In genomic region chr16:4650161-4650560, GRCm38 (mm10) we compare ENCODE assay signal across 28 mouse cellular contexts. TPM values are rescaled to one million over a fixed set of nuclear protein-coding genes. Genes with fewer than 3 reads are reported as not detected.
DNase-seq lines count a peak whose midpoint lies in the region; ATAC-seq and TF ChIP-seq lines count a peak whose summit lies in the region.
"Had no signal": no experiment of that assay in that cellular context is flagged by ENCODE, and none has a peak within 500 bp of the region (broad histone marks: within the 10 kb centered on the region; RNA-seq: fewer than 3 reads in every experiment).

No protein-coding gene starts in this region.

- DNase-seq in heart, adult 2 months, result no peak
- DNase-seq in heart, adult 9 months (ENCODE audit: low spot score in 2 of 2), result no peak
- peak; percentile 7 for DNase-seq in embryonic facial prominence, embryonic 10.5 days (ENCODE audit: low spot score)
- no peak for DNase-seq in adrenal gland, adult (ENCODE audit: inconsistent age in 2 of 2, low spot score in 1 of 2)
- DNase-seq in T-cell, adult 2 months (ENCODE audit: low spot score), result no peak
- DNase-seq: adrenal gland, adult 8-10 months; cerebellum, postnatal 25 days; gastrocnemius, postnatal 10 days; kidney, postnatal 36 days; layer of hippocampus, postnatal 36 days; liver, postnatal 0 days; right cerebral cortex, adult 18-20 months; right cerebral cortex, postnatal 4 days; thymus, adult 2 months had no signal

- H3K4me3 ChIP-seq in heart, adult 2 months, result no peak overlapping the region
- no peak overlapping the region for H3K4me3 ChIP-seq in embryonic facial prominence, embryonic 10.5 days
- no peak overlapping the region for H3K4me3 ChIP-seq in embryonic fibroblast, embryonic 13.5 days (ENCODE audit: insufficient read depth, low read length)
- no peak overlapping the region for H3K4me3 ChIP-seq in limb, embryonic 15.5 days
- H3K4me3 ChIP-seq: erythroblast, embryonic 14.5 days; hindbrain, embryonic 15.5 days; intestine, embryonic 15.5 days; kidney, embryonic 15.5 days; neural tube, embryonic 15.5 days; stomach, embryonic 15.5 days had no signal

- no peaks in the 10 kb centered on the region for H3K36me3 ChIP-seq in heart, adult 2 months (ENCODE audit: control insufficient read depth, insufficient read depth, low read length)
- H3K36me3 ChIP-seq in embryonic facial prominence, embryonic 10.5 days (replicated peaks), result peaks cover 93% of the 10 kb centered on the region
- peaks cover 67% of the 10 kb centered on the region for H3K36me3 ChIP-seq in limb, embryonic 15.5 days
- H3K36me3 ChIP-seq: hindbrain, embryonic 15.5 days had no signal

- no peak overlapping the region for H3K4me2 ChIP-seq in limb, embryonic 15.5 days
- H3K4me2 ChIP-seq: hindbrain, embryonic 15.5 days; intestine, embryonic 15.5 days; kidney, embryonic 15.5 days; liver, embryonic 11.5 days; neural tube, embryonic 15.5 days; stomach, embryonic 15.5 days had no signal

- no peak for ATAC-seq in limb, embryonic 15.5 days (ENCODE audit: insufficient number of reproducible peaks, low FRiP score, low TSS enrichment, low read depth)
- ATAC-seq: CD4-positive, CD25-positive, alpha-beta regulatory T cell, adult 4 months; forebrain, embryonic 14.5 days; intestine, embryonic 15.5 days; liver, postnatal 0 days; lung, postnatal 0 days; Patski had no signal

- TF ChIP-seq POLR2A in heart, adult 2 months (IDR thresholded peaks at IDR 0.05; ENCODE audit: insufficient read depth, low read depth, low read length), result no peak
- TF ChIP-seq POLR2A in embryonic fibroblast, embryonic 13.5 days (IDR thresholded peaks at IDR 0.05; ENCODE audit: low read depth, low read length), result no peak

- WGBS in heart, adult 2 months, result 95% methylated on average over 3 of the region's 3 CpGs
- 90% methylated on average over 3 of the region's 3 CpGs for WGBS in embryonic facial prominence, embryonic 10.5 days
- WGBS in limb, embryonic 15.5 days, result 76% methylated on average over 3 of the region's 3 CpGs

- TF ChIP-seq CTCF in heart, adult 2 months (IDR thresholded peaks at IDR 0.05), result no peak
- TF ChIP-seq CTCF in embryonic fibroblast, embryonic 13.5 days (IDR thresholded peaks at IDR 0.05; ENCODE audit: borderline replicate concordance, insufficient read depth, low read length), result no peak

- peak overlapping the region; percentile 7; the same call in 1 of the 2 replicates for H3K27ac ChIP-seq in heart, adult 2 months
- peak overlapping the region; percentile 89 for H3K27ac ChIP-seq in embryonic facial prominence, embryonic 10.5 days (replicated peaks)
- peak overlapping the region; percentile 70 for H3K27ac ChIP-seq in embryonic fibroblast, embryonic 13.5 days (ENCODE audit: insufficient read depth, low read length)
- peak overlapping the region; percentile 91 for H3K27ac ChIP-seq in limb, embryonic 15.5 days
- H3K27ac ChIP-seq: hindbrain, embryonic 15.5 days; intestine, embryonic 15.5 days; macrophage; neural tube, embryonic 15.5 days; stomach, embryonic 15.5 days had no signal

- no peak overlapping the region for H3K9ac ChIP-seq in heart, adult 2 months (ENCODE audit: low read depth, low read length)
- H3K9ac ChIP-seq in limb, embryonic 15.5 days, result no peak overlapping the region
- H3K9ac ChIP-seq: hindbrain, embryonic 15.5 days; intestine, embryonic 15.5 days; kidney, embryonic 15.5 days; liver, postnatal 0 days; neural tube, embryonic 15.5 days; stomach, embryonic 15.5 days had no signal

- H3K9me3 ChIP-seq in embryonic facial prominence, embryonic 10.5 days, result no peaks in the 10 kb centered on the region
- H3K9me3 ChIP-seq in limb, embryonic 15.5 days, result no peaks in the 10 kb centered on the region
- H3K9me3 ChIP-seq: hindbrain, embryonic 15.5 days; intestine, embryonic 15.5 days; kidney, embryonic 15.5 days; neural tube, embryonic 15.5 days; stomach, embryonic 15.5 days had no signal

- H3K79me2 ChIP-seq in heart, adult 2 months (replicated peaks; ENCODE audit: control insufficient read depth, insufficient read depth, low read length), result peaks cover 3% of the 10 kb centered on the region

- no peaks in the 10 kb centered on the region for H3K27me3 ChIP-seq in heart, adult 2 months (ENCODE audit: control insufficient read depth, insufficient read depth, low read length)
- no peaks in the 10 kb centered on the region for H3K27me3 ChIP-seq in embryonic facial prominence, embryonic 10.5 days (replicated peaks; ENCODE audit: low read depth, poor library complexity, severe bottlenecking)
- no peaks in the 10 kb centered on the region for H3K27me3 ChIP-seq in limb, embryonic 15.5 days
- H3K27me3 ChIP-seq: hindbrain, embryonic 15.5 days; intestine, embryonic 15.5 days; kidney, embryonic 15.5 days; neural tube, embryonic 15.5 days; Patski; stomach, embryonic 15.5 days had no signal

- H3K4me1 ChIP-seq in heart, adult 2 months (ENCODE audit: control insufficient read depth, insufficient read depth, low read length), result peaks cover 13% of the 10 kb centered on the region
- peaks cover 100% of the 10 kb centered on the region for H3K4me1 ChIP-seq in embryonic facial prominence, embryonic 10.5 days
- H3K4me1 ChIP-seq in embryonic fibroblast, embryonic 13.5 days (ENCODE audit: control insufficient read depth, insufficient read depth, low read length), result peaks cover 45% of the 10 kb centered on the region
- peaks cover 99% of the 10 kb centered on the region for H3K4me1 ChIP-seq in limb, embryonic 15.5 days

- no peak for TF ChIP-seq EP300 in heart, adult 2 months (IDR thresholded peaks at IDR 0.05; ENCODE audit: insufficient read depth, low read depth, low read length)

- intact Hi-C loops in heart, adult 2 months (cut with DNase I), result no loop called here

RNA-seq across cellular contexts. Expression of gene Dnaja3, which starts 10.4 kb away (rescaled TPM):
- 100 to 1,000 TPM; 138 to 150 TPM for total RNA-seq in heart, adult 2 months (2021)
- polyA plus RNA-seq in heart, adult 2 months (2012; rRNA removed), result 80.8 and 104 TPM in 2 replicates
- polyA plus RNA-seq in embryonic facial prominence, embryonic 10.5 days (2016; fragmentation: Nextera tagmentation; extraction: Ambion mirVana), result 66.6 and 66.7 TPM in 2 replicates
- polyA plus RNA-seq in embryonic fibroblast, embryonic 13.5 days (2011; ENCODE audit: insufficient read length, low read depth, missing spikeins), result 39.7 and 47.6 TPM in 2 replicates
- polyA plus RNA-seq in limb, embryonic 15.5 days (2015; fragmentation: Nextera tagmentation; extraction: Ambion mirVana), result 60.5 and 65.1 TPM in 2 replicates

RNA-seq across cellular contexts. Expression of gene Vasn, which starts 10.4 kb away (rescaled TPM):
- 10 to 100 TPM in 1 of 2 experiments, 1 to 10 TPM in 1; 9.2 to 10.5 TPM for total RNA-seq in heart, adult 2 months (2021)
- polyA plus RNA-seq in heart, adult 2 months (2012; rRNA removed), result 23.9 and 24.2 TPM in 2 replicates
- polyA plus RNA-seq in embryonic facial prominence, embryonic 10.5 days (2016; fragmentation: Nextera tagmentation; extraction: Ambion mirVana), result 14.4 and 16.2 TPM in 2 replicates
- 72.1 and 79.5 TPM in 2 replicates for polyA plus RNA-seq in embryonic fibroblast, embryonic 13.5 days (2011; ENCODE audit: insufficient read length, low read depth, missing spikeins)
- polyA plus RNA-seq in limb, embryonic 15.5 days (2015; fragmentation: Nextera tagmentation; extraction: Ambion mirVana), result 41.5 and 45.1 TPM in 2 replicates

RNA-seq across cellular contexts. Expression of gene Pam16, which starts 25.4 kb away (rescaled TPM):
- total RNA-seq in heart, adult 2 months (2021), result 100 to 1,000 TPM; 119 to 165 TPM
- 36.3 and 39.4 TPM in 2 replicates for polyA plus RNA-seq in heart, adult 2 months (2012; rRNA removed)
- 92.6 and 97.5 TPM in 2 replicates for polyA plus RNA-seq in embryonic facial prominence, embryonic 10.5 days (2016; fragmentation: Nextera tagmentation; extraction: Ambion mirVana)
- polyA plus RNA-seq in embryonic fibroblast, embryonic 13.5 days (2011; ENCODE audit: insufficient read length, low read depth, missing spikeins), result 30.5 and 33.1 TPM in 2 replicates
- polyA plus RNA-seq in limb, embryonic 15.5 days (2015; fragmentation: Nextera tagmentation; extraction: Ambion mirVana), result 75.8 and 83.1 TPM in 2 replicates

RNA-seq across cellular contexts. Expression of gene Coro7, which starts 29.4 kb away (rescaled TPM):
- 10 to 100 TPM; 14.6 to 15.9 TPM for total RNA-seq in heart, adult 2 months (2021)
- polyA plus RNA-seq in heart, adult 2 months (2012; rRNA removed), result 20.8 and 22.8 TPM in 2 replicates
- polyA plus RNA-seq in embryonic facial prominence, embryonic 10.5 days (2016; fragmentation: Nextera tagmentation; extraction: Ambion mirVana), result 23.3 and 23.9 TPM in 2 replicates
- polyA plus RNA-seq in embryonic fibroblast, embryonic 13.5 days (2011; ENCODE audit: insufficient read length, low read depth, missing spikeins), result 17.7 and 23.3 TPM in 2 replicates
- polyA plus RNA-seq in limb, embryonic 15.5 days (2015; fragmentation: Nextera tagmentation; extraction: Ambion mirVana), result 16.8 and 18.4 TPM in 2 replicates

RNA-seq across cellular contexts. Expression of gene Glis2, which starts 55.6 kb away (rescaled TPM):
- 10 to 100 TPM; 10.0 to 11.1 TPM for total RNA-seq in heart, adult 2 months (2021)
- 17.3 and 23.8 TPM in 2 replicates for polyA plus RNA-seq in heart, adult 2 months (2012; rRNA removed)
- polyA plus RNA-seq in embryonic facial prominence, embryonic 10.5 days (2016; fragmentation: Nextera tagmentation; extraction: Ambion mirVana), result 22.2 and 22.3 TPM in 2 replicates
- 52.2 and 64.0 TPM in 2 replicates for polyA plus RNA-seq in embryonic fibroblast, embryonic 13.5 days (2011; ENCODE audit: insufficient read length, low read depth, missing spikeins)
- polyA plus RNA-seq in limb, embryonic 15.5 days (2015; fragmentation: Nextera tagmentation; extraction: Ambion mirVana), result 31.7 and 34.9 TPM in 2 replicates

Comparison
In these comparisons a context has a peak if more than half of its experiments do, and no peak if none do; other contexts are left out.
1. H3K27ac ChIP-seq: peak in every context shown above with its lines; median percentile 91 in limb, embryonic 15.5 days; 89 in embryonic facial prominence, embryonic 10.5 days; 70 in embryonic fibroblast, embryonic 13.5 days; 7 in heart, adult 2 months.